Mouse (Mus musculus) lung, postnatal 10 days (tissue): Measurements from ENCODE around the gene Usp29.
A peak's percentile ranks its signal among the peaks of the same experiment; 100 is the strongest.
"Not testable (repeated sequence)": the region's sequence is repeated elsewhere in the genome, so short reads cannot be mapped to it uniquely, and the experiment has no call there.

Experiments
- DNase-seq: peaks from one replicate; pipeline ENCODE4 v3.0.0; 2021

The Usp29 gene

DNA sequence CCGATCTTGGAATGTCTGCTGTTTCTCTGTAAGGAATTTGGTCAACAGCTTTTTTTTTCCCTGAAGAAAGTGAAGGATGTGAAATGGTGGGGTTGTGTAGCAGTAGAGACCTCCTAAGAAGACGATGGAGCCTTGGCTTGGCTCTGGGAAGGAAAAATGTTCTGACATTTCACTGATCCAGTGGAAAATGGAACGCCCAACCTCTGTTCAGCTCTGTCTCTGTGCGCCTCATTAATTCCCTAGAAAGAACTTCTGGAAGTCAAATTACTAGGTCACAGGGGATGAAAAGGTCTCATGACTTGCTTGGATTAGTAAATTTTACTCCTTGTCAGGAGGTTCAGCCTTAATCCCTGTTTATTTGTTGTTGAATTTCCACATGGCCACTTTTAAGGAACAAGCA, 92.3 kb downstream of the Usp29 start:
- DNase-seq: peak; percentile 51

DNA sequence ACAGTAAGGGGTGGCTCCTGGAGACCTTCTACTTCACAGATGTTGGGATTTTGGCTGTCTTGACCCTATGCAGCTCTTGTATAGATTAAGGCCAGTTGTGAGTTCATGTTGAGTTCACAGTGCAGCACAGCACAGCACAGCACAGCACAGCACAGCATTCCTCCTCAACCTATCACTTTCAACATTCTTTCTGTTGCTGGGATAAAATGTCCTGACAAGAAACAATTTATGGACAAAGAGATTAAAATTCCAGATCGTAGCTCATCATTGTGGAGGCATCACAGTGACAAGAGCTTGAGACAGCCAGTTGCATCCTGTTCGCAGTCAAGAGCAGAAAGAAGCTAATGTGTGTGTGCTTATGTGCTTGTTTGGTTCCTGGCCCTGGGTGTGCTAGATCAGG, 93.3 kb downstream of the Usp29 start:
- DNase-seq: no peak

DNA sequence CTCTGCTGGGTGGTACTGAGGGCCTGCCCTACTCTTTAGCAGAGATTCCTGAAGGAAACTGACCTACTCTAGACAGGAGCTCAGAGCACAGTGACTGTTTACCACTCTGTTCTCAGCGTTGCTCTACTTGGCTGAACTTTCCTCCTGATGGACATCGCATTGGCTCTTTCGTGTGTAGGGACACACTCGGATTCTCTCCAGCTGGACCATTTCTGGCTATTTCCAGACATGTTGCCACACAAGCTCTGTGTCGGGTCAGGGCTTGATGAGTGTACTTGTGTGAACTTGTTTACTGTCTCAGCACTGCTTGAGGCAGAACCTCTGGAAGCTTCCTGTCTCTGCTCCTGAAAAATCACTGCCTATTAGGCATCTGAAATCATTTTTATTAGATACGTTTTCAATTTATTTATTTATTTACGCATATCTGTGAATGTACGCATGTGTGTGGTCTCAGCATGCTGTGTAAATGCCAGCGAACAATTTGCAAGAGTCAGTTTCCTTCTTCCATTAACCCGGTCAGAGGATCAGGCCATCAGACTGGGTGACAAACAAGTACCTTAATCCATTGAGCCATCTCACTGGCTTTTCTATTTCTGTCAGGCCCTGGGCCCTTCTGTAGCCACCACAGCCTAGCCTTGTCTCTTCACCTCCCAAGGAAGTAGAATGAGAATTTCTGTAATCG, 95.7 kb downstream of the Usp29 start:
- peak; percentile 84 for DNase-seq

DNA sequence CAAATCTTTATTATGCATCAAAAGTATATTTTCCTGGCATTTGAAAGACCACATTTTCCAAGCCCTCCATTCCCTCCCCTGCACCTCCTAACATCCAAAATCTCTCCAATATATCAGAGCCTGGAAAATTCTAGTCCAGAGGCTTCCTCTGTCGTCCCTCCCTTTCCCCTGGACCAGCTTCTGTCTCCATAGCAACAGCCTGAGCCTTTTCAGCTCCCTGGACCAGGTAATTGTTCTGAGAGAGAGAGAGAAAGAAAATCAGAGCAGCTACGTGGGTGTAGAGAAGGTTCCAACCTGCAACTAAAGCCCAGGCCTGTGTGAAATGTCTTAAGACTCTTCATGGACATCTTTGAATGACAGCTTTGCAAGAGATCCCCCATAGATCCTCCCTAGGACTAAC, 98.8 kb downstream of the Usp29 start:
- no peak for DNase-seq

DNA sequence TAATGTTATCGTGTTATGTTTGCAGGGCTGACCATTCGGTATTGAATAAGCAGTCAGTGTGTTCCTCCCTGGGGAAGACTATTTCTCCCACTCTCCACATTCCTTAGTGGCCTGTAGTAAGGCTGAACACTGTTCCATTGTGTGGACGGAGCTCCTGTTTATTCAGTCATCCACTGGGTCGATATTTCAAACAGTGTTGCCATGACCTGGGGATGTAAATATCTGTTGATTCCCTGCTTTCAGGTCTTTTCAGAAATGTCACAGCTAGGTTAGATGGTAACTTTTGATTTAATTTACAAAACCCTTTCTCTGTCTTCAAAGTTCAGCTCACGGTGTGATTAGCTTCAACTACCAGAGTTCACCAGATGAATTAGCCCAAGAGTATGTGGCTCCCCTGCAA, 104.6 kb downstream of the Usp29 start:
- DNase-seq: no peak

DNA sequence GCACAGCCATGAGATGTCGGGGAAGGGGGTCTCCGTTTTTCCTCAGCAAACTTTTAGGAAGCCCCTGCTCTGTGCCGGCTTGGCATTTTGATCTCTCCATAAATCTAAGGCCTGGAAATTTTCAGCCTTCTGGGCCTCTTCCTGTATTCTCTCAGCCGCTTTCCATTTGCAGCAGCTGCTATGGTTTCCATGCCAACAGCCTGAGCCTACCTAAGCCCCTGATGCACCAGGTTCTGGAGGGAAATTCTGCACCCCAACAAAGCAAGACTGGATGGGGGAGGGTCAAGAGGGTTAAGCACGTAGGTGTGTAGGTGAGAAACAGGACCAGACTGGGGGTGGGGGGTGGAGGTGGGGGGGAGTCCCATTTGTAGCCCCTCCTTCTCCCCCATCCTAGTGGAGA, 105.0 kb downstream of the Usp29 start:
- no peak for DNase-seq

DNA sequence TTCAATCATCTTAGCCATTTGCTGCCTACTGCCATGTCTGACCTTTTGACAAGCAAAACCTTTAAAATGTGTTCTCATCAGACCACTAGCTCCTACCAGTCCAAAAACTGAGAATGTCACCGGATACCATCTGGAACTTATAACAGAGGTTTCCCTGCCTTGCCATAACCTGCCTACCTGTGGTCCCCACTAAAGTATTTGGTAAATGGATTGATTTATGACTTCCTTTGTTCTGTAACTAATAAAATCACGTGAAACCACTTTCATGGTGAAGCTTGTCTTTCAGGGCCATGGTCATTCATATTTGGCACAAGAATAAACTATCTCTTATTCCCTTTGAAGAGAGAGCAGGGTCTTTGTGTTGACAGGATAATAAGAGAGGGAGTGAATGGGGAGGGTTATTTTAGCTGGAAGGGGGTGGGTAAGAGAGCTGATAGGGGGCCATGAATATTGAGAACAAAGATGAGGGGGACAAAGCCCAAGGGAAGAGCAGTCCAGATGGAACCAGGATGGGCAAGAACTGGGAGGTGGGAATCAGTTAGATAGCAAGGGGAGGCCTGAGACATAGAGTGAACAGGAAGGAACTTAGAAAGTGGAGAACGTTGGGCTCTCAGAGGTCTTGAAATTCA, 107.0 kb downstream of the Usp29 start:
- DNase-seq: no peak

- peak; percentile 7 for DNase-seq
These were observed 107.7 kb downstream of the Usp29 start for GRCm38 (mm10) chr7:6837926-6838554.

DNA sequence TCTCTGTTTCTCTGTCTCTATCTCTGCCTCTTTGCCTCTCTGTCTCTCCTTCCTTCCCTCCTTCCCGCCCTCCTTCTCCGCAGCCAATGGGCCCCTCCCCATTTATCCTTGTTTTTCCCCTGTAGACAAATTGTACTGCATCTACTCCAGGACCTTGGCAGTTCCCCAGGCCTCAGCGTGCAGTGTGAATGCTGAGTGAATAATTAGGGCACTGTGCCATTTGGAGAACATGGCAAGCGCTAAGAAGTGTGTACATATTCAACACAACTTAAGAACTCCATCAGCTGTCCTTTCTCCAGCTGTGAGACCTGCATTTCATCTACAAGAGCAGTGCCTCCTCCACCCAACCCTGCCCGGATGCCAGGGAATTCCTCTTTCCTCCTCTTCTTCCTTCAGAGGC, 110.5 kb downstream of the Usp29 start:
- peak; percentile 65 for DNase-seq

DNA sequence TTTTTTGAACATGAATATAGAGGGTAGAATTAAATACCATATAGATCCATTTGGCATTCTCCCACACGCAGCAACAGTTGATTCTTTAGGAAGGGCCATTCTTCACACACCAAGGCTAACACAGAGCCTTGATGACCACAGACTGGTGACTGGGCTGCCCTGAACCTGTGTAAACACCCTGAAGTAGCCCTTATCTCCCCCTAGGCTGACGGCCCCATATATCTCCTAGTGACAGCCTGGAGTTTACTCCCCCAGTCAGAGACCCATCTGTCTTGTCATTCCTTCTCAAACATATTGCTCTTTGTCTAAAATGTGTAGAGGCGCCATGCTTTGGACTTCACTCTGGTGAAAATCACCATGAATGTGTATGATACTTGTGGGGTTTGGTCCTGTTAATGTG, 119.1 kb downstream of the Usp29 start:
- no peak for DNase-seq

DNA sequence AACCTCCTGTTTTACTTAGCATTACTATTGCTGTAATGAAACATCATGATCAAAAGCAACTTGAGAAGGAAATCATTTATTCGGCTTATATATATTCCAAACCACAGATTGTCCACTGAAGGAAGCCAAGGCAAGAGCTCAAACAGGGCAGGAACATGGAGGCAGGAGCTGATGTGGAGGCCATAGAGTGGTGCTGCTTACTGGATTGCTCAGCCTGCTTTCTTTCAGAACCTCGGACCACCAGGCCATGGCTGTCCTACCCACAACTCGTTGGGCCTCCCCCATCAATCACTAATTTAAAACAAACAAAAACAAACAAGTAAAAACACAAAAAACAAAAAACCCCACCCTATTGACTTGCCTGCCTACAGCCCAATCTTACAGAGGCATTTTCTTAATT, 119.9 kb downstream of the Usp29 start:
- no peak for DNase-seq

GRCm38 (mm10) chr7:6851256-6851655, 120.9 kb downstream of the Usp29 start:
- DNase-seq: no peak

- no peak for DNase-seq
These were observed 121.5 kb downstream of the Usp29 start for GRCm38 (mm10) chr7:6851717-6852503.

GRCm38 (mm10) chr7:6855613-6856405, 125.4 kb downstream of the Usp29 start:
- DNase-seq: no peak

- no peak for DNase-seq
These were observed 128.4 kb downstream of the Usp29 start for GRCm38 (mm10) chr7:6858694-6859270.

DNA sequence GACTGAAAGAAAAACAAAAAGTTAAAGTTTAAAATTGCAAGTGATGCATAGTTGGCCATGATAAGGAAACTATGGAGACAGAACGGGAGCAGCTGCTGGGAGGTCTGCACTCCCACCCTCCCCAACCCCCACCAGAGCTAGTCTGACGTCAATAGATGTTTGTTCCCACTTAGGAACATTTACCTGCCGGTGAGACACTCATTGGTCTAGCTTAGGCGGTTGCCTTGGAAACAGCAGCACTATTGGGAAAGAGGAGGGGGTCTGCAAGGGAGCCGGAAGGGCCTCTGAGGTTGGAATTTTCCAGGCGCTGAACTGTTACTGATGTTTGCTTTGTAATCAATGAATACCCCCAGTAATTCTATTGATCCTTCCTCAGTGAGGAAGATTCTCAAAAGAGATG, 130.3 kb downstream of the Usp29 start:
- no peak for DNase-seq

DNA sequence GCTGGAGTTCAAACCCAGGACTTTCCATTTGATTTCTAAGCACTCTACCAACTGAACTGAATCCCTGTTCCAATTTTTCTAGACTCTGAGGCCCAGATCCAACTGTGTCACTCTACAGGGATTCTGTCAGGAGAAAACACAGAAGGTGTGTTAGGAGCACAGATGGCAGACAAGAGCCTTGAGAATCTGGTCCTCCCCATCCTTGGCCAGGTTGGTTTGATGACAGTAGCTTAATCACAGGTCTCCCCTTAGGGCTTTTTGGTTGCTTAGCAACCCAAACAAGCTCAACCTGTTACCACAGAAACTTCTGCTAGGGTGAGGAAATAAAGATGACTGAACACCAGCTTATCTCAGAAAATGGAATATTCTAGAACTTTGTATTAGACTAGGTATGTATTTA, 136.0 kb downstream of the Usp29 start:
- no peak for DNase-seq

- no peak for DNase-seq
These were observed 138.5 kb downstream of the Usp29 start for GRCm38 (mm10) chr7:6868831-6869230.

- no peak for DNase-seq
These were observed 139.2 kb downstream of the Usp29 start for GRCm38 (mm10) chr7:6869556-6869955.

DNA sequence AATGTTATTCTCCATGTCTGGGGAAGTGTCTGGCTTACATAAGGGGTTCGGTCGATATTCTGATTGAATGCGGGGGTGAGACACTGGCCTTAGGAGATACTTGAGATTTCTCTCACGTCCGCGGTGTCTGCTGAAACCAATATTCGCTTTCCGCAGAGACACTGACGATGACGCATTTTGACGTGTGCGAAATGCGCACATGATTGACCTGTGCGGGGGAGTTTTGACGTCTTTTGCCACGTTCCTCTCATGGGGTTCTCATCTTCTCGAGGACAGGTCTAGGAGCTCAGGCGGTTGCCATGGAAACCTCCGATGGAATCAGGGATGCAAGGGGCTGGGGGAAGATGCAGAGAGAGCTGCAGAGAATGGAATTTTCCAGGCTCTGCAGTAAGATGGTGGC, 144.1 kb downstream of the Usp29 start:
- DNase-seq: no peak

GRCm38 (mm10) chr7:6878202-6878601, 147.8 kb downstream of the Usp29 start:
- no peak for DNase-seq

DNA sequence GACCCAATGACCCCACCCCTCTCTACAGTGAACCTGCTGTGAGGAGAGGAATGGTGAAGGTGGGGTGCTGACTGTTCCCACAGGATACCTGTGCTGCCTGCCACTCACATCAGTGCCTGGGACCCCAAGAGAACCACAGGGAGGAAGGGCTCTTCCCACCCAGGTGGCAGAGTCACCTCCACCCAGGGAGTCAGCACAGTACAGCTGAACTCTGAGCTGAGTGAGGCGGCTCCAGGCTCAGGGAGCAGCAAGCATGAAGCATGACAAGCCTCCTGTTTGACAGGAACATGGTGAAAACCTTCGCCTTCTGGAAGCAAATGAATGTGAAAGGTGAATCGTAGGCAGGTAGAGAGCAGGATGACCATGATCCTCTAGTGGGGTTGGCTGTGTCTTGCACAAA, 148.5 kb downstream of the Usp29 start:
- DNase-seq: not testable (repeated sequence)
